Mouse (Mus musculus) CH12.LX (cell line): ENCODE data around the gene Olfr52. TPM values are rescaled to one million over a fixed set of nuclear protein-coding genes. Genes with fewer than 3 reads are reported as not detected.

Experiments used
- polyA plus RNA-seq: library from polyadenylated mRNA; unstranded; fragments of >175 nt; gene quantifications from 2 replicates; pipeline ENCODE4 v1.2.1, GENCODE M21; 2012; ENCODE audit warnings: low read depth; ENCODE audit not compliant: insufficient read length
- total RNA-seq, 2 experiments: library from RNA; depleted of rRNA; stranded (reverse); fragments of 300-350 nt in 1 of 2; fragments of >200 nt in 1 of 2; gene quantifications; 2 replicates each; pipeline ENCODE4 v1.2.3; 2012 to 2014

Olfr52 gene
- total and polyA plus RNA-seq, 3 experiments = not detected

Other genes with a start within 250 kb of the Olfr52 start
Only the 20 nearest of the 29 such genes appear.
- gene Olfr1033, start 165.1 kb downstream of the Olfr52 start, total RNA-seq (2012; rRNA removed) = not detected in 2 replicates
- gene Olfr1033, start 165.1 kb downstream of the Olfr52 start, total RNA-seq (2014; rRNA removed) = not detected in 2 replicates
- not detected in 2 replicates for gene Olfr1033, start 165.1 kb downstream of the Olfr52 start, polyA plus RNA-seq
- not detected in 2 replicates for gene Olfr1034, start 139.8 kb downstream of the Olfr52 start, total RNA-seq (2012; rRNA removed)
- not detected in 2 replicates for gene Olfr1034, start 139.8 kb downstream of the Olfr52 start, total RNA-seq (2014; rRNA removed)
- not detected in 2 replicates for gene Olfr1034, start 139.8 kb downstream of the Olfr52 start, polyA plus RNA-seq
- not detected in 2 replicates for gene Olfr1036, start 111.7 kb downstream of the Olfr52 start, total RNA-seq (2012; rRNA removed)
- gene Olfr1036, start 111.7 kb downstream of the Olfr52 start, total RNA-seq (2014; rRNA removed) = not detected in 2 replicates
- not detected in 2 replicates for gene Olfr1036, start 111.7 kb downstream of the Olfr52 start, polyA plus RNA-seq
- gene Olfr1037, start 98.3 kb downstream of the Olfr52 start, total RNA-seq (2012; rRNA removed) = not detected in 2 replicates
- not detected in 2 replicates for gene Olfr1037, start 98.3 kb downstream of the Olfr52 start, total RNA-seq (2014; rRNA removed)
- gene Olfr1037, start 98.3 kb downstream of the Olfr52 start, polyA plus RNA-seq = not detected in 2 replicates
- gene Olfr1039, start 49.8 kb downstream of the Olfr52 start, total RNA-seq (2012; rRNA removed) = not detected in 2 replicates
- gene Olfr1039, start 49.8 kb downstream of the Olfr52 start, total RNA-seq (2014; rRNA removed) = not detected in 2 replicates
- gene Olfr1039, start 49.8 kb downstream of the Olfr52 start, polyA plus RNA-seq = not detected in 2 replicates
- gene Olfr1040, start 39.0 kb downstream of the Olfr52 start, total RNA-seq (2012; rRNA removed) = not detected in 2 replicates
- gene Olfr1040, start 39.0 kb downstream of the Olfr52 start, total RNA-seq (2014; rRNA removed) = not detected in 2 replicates
- not detected in 2 replicates for gene Olfr1040, start 39.0 kb downstream of the Olfr52 start, polyA plus RNA-seq
- gene Olfr1042, start 23.8 kb downstream of the Olfr52 start, total RNA-seq (2012; rRNA removed) = not detected in 2 replicates
- not detected in 2 replicates for gene Olfr1042, start 23.8 kb downstream of the Olfr52 start, total RNA-seq (2014; rRNA removed)
- gene Olfr1042, start 23.8 kb downstream of the Olfr52 start, polyA plus RNA-seq = not detected in 2 replicates
- not detected in 2 replicates for gene Olfr1043, start 18.2 kb downstream of the Olfr52 start, total RNA-seq (2012; rRNA removed)
- gene Olfr1043, start 18.2 kb downstream of the Olfr52 start, total RNA-seq (2014; rRNA removed) = not detected in 2 replicates
- gene Olfr1043, start 18.2 kb downstream of the Olfr52 start, polyA plus RNA-seq = not detected in 2 replicates
- not detected in 2 replicates for gene Olfr1044, start 7.9 kb downstream of the Olfr52 start, total RNA-seq (2012; rRNA removed)
- gene Olfr1044, start 7.9 kb downstream of the Olfr52 start, total RNA-seq (2014; rRNA removed) = not detected in 2 replicates
- gene Olfr1044, start 7.9 kb downstream of the Olfr52 start, polyA plus RNA-seq = not detected in 2 replicates
- not detected in 2 replicates for gene Olfr1045, start 17.3 kb upstream of the Olfr52 start, total RNA-seq (2012; rRNA removed)
- gene Olfr1045, start 17.3 kb upstream of the Olfr52 start, total RNA-seq (2014; rRNA removed) = not detected in 2 replicates
- gene Olfr1045, start 17.3 kb upstream of the Olfr52 start, polyA plus RNA-seq = not detected in 2 replicates
- not detected in 2 replicates for gene Olfr1046, start 33.6 kb upstream of the Olfr52 start, total RNA-seq (2012; rRNA removed)
- not detected in 2 replicates for gene Olfr1046, start 33.6 kb upstream of the Olfr52 start, total RNA-seq (2014; rRNA removed)
- gene Olfr1046, start 33.6 kb upstream of the Olfr52 start, polyA plus RNA-seq = not detected in 2 replicates
- not detected in 2 replicates for gene Olfr1047, start 45.7 kb upstream of the Olfr52 start, total RNA-seq (2012; rRNA removed)
- not detected in 2 replicates for gene Olfr1047, start 45.7 kb upstream of the Olfr52 start, total RNA-seq (2014; rRNA removed)
- not detected in 2 replicates for gene Olfr1047, start 45.7 kb upstream of the Olfr52 start, polyA plus RNA-seq
- not detected in 2 replicates for gene Olfr1048, start 54.6 kb upstream of the Olfr52 start, total RNA-seq (2012; rRNA removed)
- gene Olfr1048, start 54.6 kb upstream of the Olfr52 start, total RNA-seq (2014; rRNA removed) = not detected in 2 replicates
- gene Olfr1048, start 54.6 kb upstream of the Olfr52 start, polyA plus RNA-seq = not detected in 2 replicates
- gene Olfr1049, start 72.6 kb upstream of the Olfr52 start, total RNA-seq (2012; rRNA removed) = not detected in 2 replicates
- not detected in 2 replicates for gene Olfr1049, start 72.6 kb upstream of the Olfr52 start, total RNA-seq (2014; rRNA removed)
- not detected in 2 replicates for gene Olfr1049, start 72.6 kb upstream of the Olfr52 start, polyA plus RNA-seq
- gene Olfr1051, start 93.4 kb upstream of the Olfr52 start, total RNA-seq (2012; rRNA removed) = not detected in 2 replicates
- gene Olfr1051, start 93.4 kb upstream of the Olfr52 start, total RNA-seq (2014; rRNA removed) = not detected in 2 replicates
- not detected in 2 replicates for gene Olfr1051, start 93.4 kb upstream of the Olfr52 start, polyA plus RNA-seq
- not detected in 2 replicates for gene Olfr1052, start 106.8 kb upstream of the Olfr52 start, total RNA-seq (2012; rRNA removed)
- not detected in 2 replicates for gene Olfr1052, start 106.8 kb upstream of the Olfr52 start, total RNA-seq (2014; rRNA removed)
- gene Olfr1052, start 106.8 kb upstream of the Olfr52 start, polyA plus RNA-seq = not detected in 2 replicates
- not detected in 2 replicates for gene Olfr1053, start 129.6 kb upstream of the Olfr52 start, total RNA-seq (2012; rRNA removed)
- not detected in 2 replicates for gene Olfr1053, start 129.6 kb upstream of the Olfr52 start, total RNA-seq (2014; rRNA removed)
- not detected in 2 replicates for gene Olfr1053, start 129.6 kb upstream of the Olfr52 start, polyA plus RNA-seq
- not detected in 2 replicates for gene Olfr1054, start 149.8 kb upstream of the Olfr52 start, total RNA-seq (2012; rRNA removed)
- not detected in 2 replicates for gene Olfr1054, start 149.8 kb upstream of the Olfr52 start, total RNA-seq (2014; rRNA removed)
- gene Olfr1054, start 149.8 kb upstream of the Olfr52 start, polyA plus RNA-seq = not detected in 2 replicates
- gene Olfr1055, start 164.6 kb upstream of the Olfr52 start, total RNA-seq (2012; rRNA removed) = 0.17 and 0.68 TPM in 2 replicates
- gene Olfr1055, start 164.6 kb upstream of the Olfr52 start, total RNA-seq (2014; rRNA removed) = not detected in 2 replicates
- gene Olfr1055, start 164.6 kb upstream of the Olfr52 start, polyA plus RNA-seq = not detected in 2 replicates
- gene Olfr1056, start 176.8 kb upstream of the Olfr52 start, total RNA-seq (2012; rRNA removed) = not detected in 2 replicates
- gene Olfr1056, start 176.8 kb upstream of the Olfr52 start, total RNA-seq (2014; rRNA removed) = not detected in 2 replicates
- not detected in 2 replicates for gene Olfr1056, start 176.8 kb upstream of the Olfr52 start, polyA plus RNA-seq